16 mouse cellular contexts compared by ENCODE assay signal in genomic region chr3:109152561-109152960, GRCm38 (mm10).
"Had no signal": no experiment of that assay in that cellular context is flagged by ENCODE, and none has a peak within 500 bp of the region (broad histone marks: within the 10 kb centered on the region; RNA-seq: fewer than 3 reads in every experiment).

No protein-coding gene starts in this region.

- ATAC-seq: hindbrain, postnatal 0 days; intestine, embryonic 16.5 days; liver, embryonic 12.5 days had no signal

- DNase-seq: gastrocnemius, postnatal 14 days; gastrocnemius, postnatal 36 days; heart, adult 18-20 months; heart, postnatal 10 days; heart, postnatal 36 days; kidney, adult 11 months; kidney, adult 2 months; kidney, adult 9 months; kidney, postnatal 14 days; kidney, postnatal 36 days; layer of hippocampus, adult 9-11 months; layer of hippocampus, postnatal 36 days; lung, adult 18-20 months had no signal
